Mouse (Mus musculus) layer of hippocampus, postnatal 10 days (tissue): ENCODE results near the gene Gm15140. TPM values are rescaled to one million over a fixed set of nuclear protein-coding genes. Genes with fewer than 3 reads are reported as not detected.
"Not testable (repeated sequence)": the region's sequence is repeated elsewhere in the genome, so short reads cannot be mapped to it uniquely, and the experiment has no call there.

Experiments
- DNase-seq, 2 experiments: peaks; one replicate each; pipeline ENCODE4 v3.0.0; 2021; ENCODE audit warnings: low spot score in 2 of 2
- long read RNA-seq: library from polyadenylated mRNA; stranded (forward); transcript quantifications from one replicate; pipeline ENCODE4 v2.0.0, GENCODE M21; 2023
- total RNA-seq, 2 experiments: library from RNA; stranded (reverse); gene quantifications; 2 replicates each; pipeline ENCODE4 v1.2.3; 2021

Gene Gm15140
- total RNA-seq, result not detected
- long read RNA-seq, result 0 reads

DNA sequence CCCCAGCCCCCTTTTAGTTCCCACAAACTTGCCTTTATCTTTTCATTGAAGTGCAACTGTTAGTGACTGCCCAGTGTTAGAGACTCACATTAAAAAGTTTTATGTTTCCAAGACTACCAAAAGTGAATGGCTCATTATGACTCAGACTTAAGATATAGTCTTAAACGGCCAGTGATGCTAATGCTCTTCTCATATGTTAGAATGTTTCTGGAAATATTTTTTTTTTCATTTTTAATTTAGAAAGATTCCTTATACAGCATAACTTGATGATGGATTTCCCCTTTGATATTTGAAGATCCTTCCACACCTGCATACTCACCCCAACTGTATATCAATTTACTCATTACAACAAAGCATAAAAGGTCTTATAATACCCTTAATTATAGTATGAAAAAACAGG, at the start of gene Gm15140:
Gm15140 (minus strand) TSS at position 101 of the 400 bp plus-strand sequence.
- not testable (repeated sequence) for DNase-seq

Other genes starting within 250 kb of the Gm15140 start
- not detected for gene Samt1, start 108.0 kb downstream of the Gm15140 start, total RNA-seq
- not detected for gene 4921511M17Rik, start 86.9 kb downstream of the Gm15140 start, total RNA-seq
- not detected for gene Gm10057, start 65.6 kb downstream of the Gm15140 start, total RNA-seq
- gene 4930524N10Rik, start 222.7 kb upstream of the Gm15140 start, total RNA-seq, result not detected